Mouse (Mus musculus) heart, adult 2 months (tissue): Measurements from ENCODE around the gene Resf1.

Experiments used
- CTCF ChIP-seq: fragments of 200-600 bp; IDR thresholded peaks from 2 replicates; pipeline ENCODE4 v1.8.1; 2022; ENCODE audit warnings: antibody characterized with exemption, mild to moderate bottlenecking, moderate library complexity
- EP300 ChIP-seq: fragments of 200-500 bp; IDR thresholded peaks from 2 replicates; pipeline ENCODE4 v1.6.1; 2011; ENCODE audit warnings: low read depth, low read length, control low read depth; ENCODE audit not compliant: insufficient read depth

- TF ChIP-seq CTCF (no peak), EP300 (no peak)
Observed at GRCm38 (mm10) chr6:149312221-149312620, 3.0 kb downstream of the Resf1 start.
